Mouse (Mus musculus): Measurements from ENCODE around the gene Cdk6.

DNA sequence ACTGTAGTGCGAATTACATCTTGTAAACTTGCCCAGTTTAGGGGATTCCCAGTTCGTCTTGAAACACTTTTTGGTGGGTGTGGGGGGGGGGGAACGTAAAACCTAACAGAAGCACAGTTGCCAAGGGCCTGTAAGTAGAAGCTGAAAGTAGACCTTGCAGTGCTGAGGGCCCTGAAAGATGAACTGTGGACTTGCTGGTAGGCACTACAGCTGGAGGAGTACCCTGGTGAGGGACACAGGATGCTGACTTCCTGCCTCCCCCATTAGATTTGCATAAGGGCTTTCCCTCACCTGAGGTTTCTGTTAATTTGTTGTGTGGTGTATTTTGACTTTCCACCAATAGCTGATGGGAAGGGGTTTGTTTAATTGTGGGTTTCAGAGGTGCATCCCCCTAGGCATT, 42.3 kb downstream of the Cdk6 start:
- TF ChIP-seq CTCF (IDR thresholded peaks at IDR 0.05; ENCODE audit: insufficient read depth, low read depth, low read length) (no peak), POLR2A (IDR thresholded peaks at IDR 0.05; ENCODE audit: insufficient read depth, low read depth, low read length) (no peak)

Data from olfactory bulb, adult 2 months (tissue).